ENCODE assay signal across 8 mouse cellular contexts in genomic region chr11:101066549-101067412, GRCm38 (mm10). TPM values are rescaled to one million over a fixed set of nuclear protein-coding genes. Genes with fewer than 3 reads are reported as not detected.
DNase-seq lines count a peak whose midpoint lies in the region; ATAC-seq and TF ChIP-seq lines count a peak whose summit lies in the region.

No protein-coding gene starts in this region.

- dilution Hi-C loops in CH12.LX (cut with MboI; ENCODE audit: extremely low pct_ligation_motif_present, extremely low pct_unique_long_range_greater_than_20kb, low sequenced_read_pairs), result no loop called here

- peak; percentile 32 for ATAC-seq in erythroid progenitor cell, adult 5-6 weeks (replicated peaks; ENCODE audit: low FRiP score, poor library complexity, severe bottlenecking)
- ATAC-seq in heart, embryonic 16.5 days (replicated peaks; ENCODE audit: extremely low read depth, insufficient read depth, low FRiP score), result no peak
- ATAC-seq in liver, embryonic 16.5 days (ENCODE audit: low read depth), result no peak
- ATAC-seq in neural tube, embryonic 15.5 days (ENCODE audit: low FRiP score), result no peak

- H3K27me3 ChIP-seq in CH12.LX (replicated peaks), result peaks cover 2% of the 10 kb centered on the region
- H3K27me3 ChIP-seq in heart, embryonic 16.5 days (ENCODE audit: control insufficient read depth, insufficient read depth, low read length), result no peaks in the 10 kb centered on the region
- H3K27me3 ChIP-seq in liver, embryonic 16.5 days (ENCODE audit: control insufficient read depth, insufficient read depth, low read depth, low read length), result peaks cover 11% of the 10 kb centered on the region
- no peaks in the 10 kb centered on the region for H3K27me3 ChIP-seq in neural tube, embryonic 15.5 days (replicated peaks)

- TF ChIP-seq RAD21 in CH12.LX (IDR thresholded peaks at IDR 0.05; ENCODE audit: low read depth, low read length), result peak; percentile 100

- in situ Hi-C loops in CH12.LX (cut with MboI; ENCODE audit: low pct_ligation_motif_present, low pct_unique_long_range_greater_than_20kb, low sequenced_read_pairs), result no loop called here

- peak; percentile 79 for DNase-seq in CH12.LX (ENCODE audit: extremely low read depth)
- DNase-seq in brain, adult 2 months (ENCODE audit: low read depth, low spot score), result peak; percentile 91
- peak; percentile 91 for DNase-seq in kidney, postnatal 14 days
- DNase-seq in testis, postnatal 14 days (ENCODE audit: low spot score), result peak; percentile 84

- H3K4me3 ChIP-seq in CH12.LX (replicated peaks in 1 of 3; ENCODE audit: low read depth in 2 of 3, low read length in 2 of 3, poor library complexity in 1 of 3), result no peak overlapping the region
- H3K4me3 ChIP-seq in heart, embryonic 16.5 days (ENCODE audit: low read length), result peak overlapping the region; percentile 39
- peak overlapping the region; percentile 44 for H3K4me3 ChIP-seq in liver, embryonic 16.5 days (ENCODE audit: low read depth, low read length)
- peak overlapping the region; percentile 30 for H3K4me3 ChIP-seq in neural tube, embryonic 15.5 days (replicated peaks)

- no peak overlapping the region for H3K9ac ChIP-seq in CH12.LX (ENCODE audit: insufficient read depth, low read depth)
- peak overlapping the region; percentile 59 for H3K9ac ChIP-seq in heart, embryonic 16.5 days (ENCODE audit: low read length)
- H3K9ac ChIP-seq in liver, embryonic 16.5 days (ENCODE audit: low read depth, low read length), result peak overlapping the region; percentile 15; the same call in 1 of the 2 replicates
- H3K9ac ChIP-seq in neural tube, embryonic 15.5 days (replicated peaks), result no peak overlapping the region; the same call in 1 of the 2 replicates

- WGBS in heart, embryonic 16.5 days, result 17% methylated on average over 18 of the region's 18 CpGs
- 16% methylated on average over 18 of the region's 18 CpGs for WGBS in liver, embryonic 16.5 days (ENCODE audit: insufficient replicate concordance)
- WGBS in neural tube, embryonic 15.5 days, result 24% methylated on average over 18 of the region's 18 CpGs

- no peak for TF ChIP-seq POLR2A in CH12.LX (IDR thresholded peaks at IDR 0.05; ENCODE audit: low read depth, low read length)

- H3K27ac ChIP-seq in CH12.LX (ENCODE audit: insufficient read depth, low read depth), result no peak overlapping the region
- 0 out of 2 replicates have a peak overlapping the region, but pooled peaks have one; percentile 26 for H3K27ac ChIP-seq in heart, embryonic 16.5 days (ENCODE audit: low read length)
- H3K27ac ChIP-seq in liver, embryonic 16.5 days (ENCODE audit: low read length), result peak overlapping the region; percentile 100; the same call in 1 of the 2 replicates
- H3K27ac ChIP-seq in neural tube, embryonic 15.5 days (replicated peaks), result peak overlapping the region; percentile 33; the same call in 1 of the 2 replicates

- peak; percentile 90 to 99 for TF ChIP-seq CTCF in CH12.LX (conservative IDR thresholded peaks at IDR 0.05 in 1 of 2, IDR thresholded peaks at IDR 0.05 in 1 of 2; ENCODE audit: low read depth in 2 of 2, low read length in 2 of 2)

- H3K4me1 ChIP-seq in CH12.LX (ENCODE audit: control insufficient read depth in 1 of 2, insufficient read depth in 2 of 2), result peaks cover 8 to 28% of the 10 kb centered on the region in 2 experiments
- H3K4me1 ChIP-seq in heart, embryonic 16.5 days (ENCODE audit: control insufficient read depth, insufficient read depth, low read length), result peaks cover 56% of the 10 kb centered on the region
- peaks cover 64% of the 10 kb centered on the region for H3K4me1 ChIP-seq in liver, embryonic 16.5 days (ENCODE audit: control insufficient read depth, low read depth, low read length)
- H3K4me1 ChIP-seq in neural tube, embryonic 15.5 days, result peaks cover 37% of the 10 kb centered on the region

- H3K36me3 ChIP-seq in CH12.LX (replicated peaks in 1 of 2; ENCODE audit: control insufficient read depth in 1 of 2, insufficient read depth in 1 of 2, low read length in 1 of 2), result peaks cover 18 to 32% of the 10 kb centered on the region in 2 experiments
- no peaks in the 10 kb centered on the region for H3K36me3 ChIP-seq in heart, embryonic 16.5 days (ENCODE audit: control insufficient read depth, insufficient read depth)
- peaks cover 5% of the 10 kb centered on the region for H3K36me3 ChIP-seq in liver, embryonic 16.5 days (ENCODE audit: control insufficient read depth, insufficient read depth)
- H3K36me3 ChIP-seq in neural tube, embryonic 15.5 days, result peaks cover 21% of the 10 kb centered on the region

- no peak overlapping the region for H3K4me2 ChIP-seq in CH12.LX (ENCODE audit: insufficient read depth, low read depth, poor library complexity, severe bottlenecking)
- H3K4me2 ChIP-seq in heart, embryonic 16.5 days (ENCODE audit: low read depth, low read length), result peak overlapping the region; percentile 69
- H3K4me2 ChIP-seq in liver, embryonic 16.5 days (ENCODE audit: low read depth, low read length), result peak overlapping the region; percentile 64
- peak overlapping the region; percentile 63 for H3K4me2 ChIP-seq in neural tube, embryonic 15.5 days

- no peak for TF ChIP-seq EP300 in CH12.LX (IDR thresholded peaks at IDR 0.05; ENCODE audit: low read length)

- no peaks in the 10 kb centered on the region for H3K79me2 ChIP-seq in CH12.LX (replicated peaks; ENCODE audit: control insufficient read depth, extremely low read depth, insufficient read depth, poor library complexity, severe bottlenecking)

- no peaks in the 10 kb centered on the region for H3K9me3 ChIP-seq in CH12.LX (replicated peaks; ENCODE audit: low read length)
- H3K9me3 ChIP-seq in heart, embryonic 16.5 days (replicated peaks; ENCODE audit: control insufficient read depth, low read length), result no peaks in the 10 kb centered on the region
- H3K9me3 ChIP-seq in liver, embryonic 16.5 days (replicated peaks; ENCODE audit: control insufficient read depth, low read length), result no peaks in the 10 kb centered on the region
- no peaks in the 10 kb centered on the region for H3K9me3 ChIP-seq in neural tube, embryonic 15.5 days (replicated peaks)

TF ChIP-seq in CH12.LX, 34 proteins besides CTCF, POLR2A, EP300 and RAD21 (continues in another document):
- no peak for TF ChIP-seq GABPA (IDR thresholded peaks at IDR 0.05; ENCODE audit: insufficient replicate concordance, low read depth, low read length)

RNA-seq across cellular contexts. Expression of gene Naglu, which starts 3.0 kb away (rescaled TPM):
- total RNA-seq in CH12.LX (2012; rRNA removed) (23.2 and 33.3 TPM in 2 replicates), CH12.LX (2014; rRNA removed) (12.8 and 13.8 TPM in 2 replicates)
- 8.3 and 11.2 TPM in 2 replicates for polyA plus RNA-seq in CH12.LX (2012; ENCODE audit: insufficient read length, low read depth)
- 2.2 and 3.8 TPM in 2 replicates for total RNA-seq in erythroid progenitor cell, adult 5-6 weeks (2015; ENCODE audit: low replicate concordance)
- total RNA-seq in erythroid progenitor cell, adult 5-6 weeks (2017; ENCODE audit: low replicate concordance), result 4.5 and 9.9 TPM in 2 replicates
- 11.5 and 13.1 TPM in 2 replicates for polyA plus RNA-seq in heart, embryonic 16.5 days (2015; fragmentation: Nextera tagmentation; extraction: Ambion mirVana)
- 7.1 and 7.2 TPM in 2 replicates for polyA plus RNA-seq in liver, embryonic 16.5 days (2015; fragmentation: Nextera tagmentation; extraction: Ambion mirVana)
- polyA plus RNA-seq in neural tube, embryonic 15.5 days (2015; fragmentation: Nextera tagmentation; extraction: Ambion mirVana), result 11.7 and 12.4 TPM in 2 replicates

RNA-seq across cellular contexts. Expression of gene Hsd17b1, which starts 11.4 kb away (rescaled TPM):
- total RNA-seq in CH12.LX (2012; rRNA removed) (0.29 and 0.81 TPM in 2 replicates), CH12.LX (2014; rRNA removed) (not detected in 2 replicates)
- 0.17 TPM in 1 of 2 replicates, not detected in the other for polyA plus RNA-seq in CH12.LX (2012; ENCODE audit: insufficient read length, low read depth)
- total RNA-seq in erythroid progenitor cell, adult 5-6 weeks (2015; ENCODE audit: low replicate concordance), result 2.2 TPM in 1 of 2 replicates, not detected in the other
- 0.26 TPM in 1 of 2 replicates, not detected in the other for total RNA-seq in erythroid progenitor cell, adult 5-6 weeks (2017; ENCODE audit: low replicate concordance)
- 0.21 and 0.28 TPM in 2 replicates for polyA plus RNA-seq in heart, embryonic 16.5 days (2015; fragmentation: Nextera tagmentation; extraction: Ambion mirVana)
- 0.28 and 0.30 TPM in 2 replicates for polyA plus RNA-seq in liver, embryonic 16.5 days (2015; fragmentation: Nextera tagmentation; extraction: Ambion mirVana)
- 0.22 and 0.29 TPM in 2 replicates for polyA plus RNA-seq in neural tube, embryonic 15.5 days (2015; fragmentation: Nextera tagmentation; extraction: Ambion mirVana)

RNA-seq across cellular contexts. Expression of gene Coasy, which starts 15.6 kb away (rescaled TPM):
- total RNA-seq in CH12.LX (2012; rRNA removed), result 74.9 and 78.9 TPM in 2 replicates
- total RNA-seq in CH12.LX (2014; rRNA removed), result 60.4 and 66.1 TPM in 2 replicates
- polyA plus RNA-seq in CH12.LX (2012; ENCODE audit: insufficient read length, low read depth), result 56.6 and 63.4 TPM in 2 replicates
- 2.5 and 3.8 TPM in 2 replicates for total RNA-seq in erythroid progenitor cell, adult 5-6 weeks (2015; ENCODE audit: low replicate concordance)
- total RNA-seq in erythroid progenitor cell, adult 5-6 weeks (2017; ENCODE audit: low replicate concordance), result 1.7 and 6.8 TPM in 2 replicates
- 29.9 and 30.0 TPM in 2 replicates for polyA plus RNA-seq in heart, embryonic 16.5 days (2015; fragmentation: Nextera tagmentation; extraction: Ambion mirVana)
- 20.1 and 20.5 TPM in 2 replicates for polyA plus RNA-seq in liver, embryonic 16.5 days (2015; fragmentation: Nextera tagmentation; extraction: Ambion mirVana)
- polyA plus RNA-seq in neural tube, embryonic 15.5 days (2015; fragmentation: Nextera tagmentation; extraction: Ambion mirVana), result 37.5 and 39.6 TPM in 2 replicates

RNA-seq across cellular contexts. Expression of gene Mlx, which starts 20.3 kb away (rescaled TPM):
- total RNA-seq in CH12.LX (2012; rRNA removed) (45.2 and 63.0 TPM in 2 replicates), CH12.LX (2014; rRNA removed) (93.1 and 116 TPM in 2 replicates)
- polyA plus RNA-seq in CH12.LX (2012; ENCODE audit: insufficient read length, low read depth), result 43.3 and 51.5 TPM in 2 replicates
- total RNA-seq in erythroid progenitor cell, adult 5-6 weeks (2015; ENCODE audit: low replicate concordance), result 36.0 and 43.6 TPM in 2 replicates
- 16.8 and 26.4 TPM in 2 replicates for total RNA-seq in erythroid progenitor cell, adult 5-6 weeks (2017; ENCODE audit: low replicate concordance)
- polyA plus RNA-seq in heart, embryonic 16.5 days (2015; fragmentation: Nextera tagmentation; extraction: Ambion mirVana), result 38.6 and 41.7 TPM in 2 replicates
- polyA plus RNA-seq in liver, embryonic 16.5 days (2015; fragmentation: Nextera tagmentation; extraction: Ambion mirVana), result 23.8 and 24.5 TPM in 2 replicates
- 94.2 and 96.6 TPM in 2 replicates for polyA plus RNA-seq in neural tube, embryonic 15.5 days (2015; fragmentation: Nextera tagmentation; extraction: Ambion mirVana)

RNA-seq across cellular contexts. Expression of gene Psmc3ip, which starts 28.5 kb away (rescaled TPM):
- total RNA-seq in CH12.LX (2012; rRNA removed) (63.7 and 106 TPM in 2 replicates), CH12.LX (2014; rRNA removed) (85.9 and 106 TPM in 2 replicates)
- 89.9 and 114 TPM in 2 replicates for polyA plus RNA-seq in CH12.LX (2012; ENCODE audit: insufficient read length, low read depth)
- total RNA-seq in erythroid progenitor cell, adult 5-6 weeks (2015; ENCODE audit: low replicate concordance), result 5.9 and 7.9 TPM in 2 replicates
- total RNA-seq in erythroid progenitor cell, adult 5-6 weeks (2017; ENCODE audit: low replicate concordance), result 13.2 and 29.0 TPM in 2 replicates
- polyA plus RNA-seq in heart, embryonic 16.5 days (2015; fragmentation: Nextera tagmentation; extraction: Ambion mirVana), result 22.6 and 25.7 TPM in 2 replicates
- 11.7 and 11.8 TPM in 2 replicates for polyA plus RNA-seq in liver, embryonic 16.5 days (2015; fragmentation: Nextera tagmentation; extraction: Ambion mirVana)
- 17.7 and 22.4 TPM in 2 replicates for polyA plus RNA-seq in neural tube, embryonic 15.5 days (2015; fragmentation: Nextera tagmentation; extraction: Ambion mirVana)

Comparison
In these comparisons a context has a peak if more than half of its experiments do, and no peak if none do; other contexts are left out.
1. H3K4me3 ChIP-seq: peak in heart, embryonic 16.5 days (single experiment), liver, embryonic 16.5 days (single experiment) and neural tube, embryonic 15.5 days (single experiment); none in CH12.LX (0 of 3).
2. H3K9ac ChIP-seq: peak in heart, embryonic 16.5 days (single experiment) and liver, embryonic 16.5 days (single experiment); none in CH12.LX (single experiment) and neural tube, embryonic 15.5 days (single experiment).
3. Peak in every context shown above with its lines, with median percentiles within 50 percentile points of each other: DNase-seq.